Mouse (Mus musculus) adrenal gland, postnatal 25 days (tissue): ENCODE results near the gene 4930539E08Rik. TPM values are rescaled to one million over a fixed set of nuclear protein-coding genes. Genes with fewer than 3 reads are reported as not detected.
A peak's percentile ranks its signal among the peaks of the same experiment; 100 is the strongest.

Experiments
- DNase-seq: peaks from one replicate; pipeline ENCODE4 v3.0.0; 2021; ENCODE audit warnings: mixed read lengths
- total RNA-seq: library from RNA; stranded (reverse); gene quantifications from 2 replicates; pipeline ENCODE4 v1.2.3, GENCODE M21; 2021

4930539E08Rik gene
- total RNA-seq, 1 experiment from 2014 or later = not detected

GRCm38 (mm10) chr17:28856030-28856429 lies 59.1 kb downstream of the 4930539E08Rik start:
- no peak for DNase-seq

DNA sequence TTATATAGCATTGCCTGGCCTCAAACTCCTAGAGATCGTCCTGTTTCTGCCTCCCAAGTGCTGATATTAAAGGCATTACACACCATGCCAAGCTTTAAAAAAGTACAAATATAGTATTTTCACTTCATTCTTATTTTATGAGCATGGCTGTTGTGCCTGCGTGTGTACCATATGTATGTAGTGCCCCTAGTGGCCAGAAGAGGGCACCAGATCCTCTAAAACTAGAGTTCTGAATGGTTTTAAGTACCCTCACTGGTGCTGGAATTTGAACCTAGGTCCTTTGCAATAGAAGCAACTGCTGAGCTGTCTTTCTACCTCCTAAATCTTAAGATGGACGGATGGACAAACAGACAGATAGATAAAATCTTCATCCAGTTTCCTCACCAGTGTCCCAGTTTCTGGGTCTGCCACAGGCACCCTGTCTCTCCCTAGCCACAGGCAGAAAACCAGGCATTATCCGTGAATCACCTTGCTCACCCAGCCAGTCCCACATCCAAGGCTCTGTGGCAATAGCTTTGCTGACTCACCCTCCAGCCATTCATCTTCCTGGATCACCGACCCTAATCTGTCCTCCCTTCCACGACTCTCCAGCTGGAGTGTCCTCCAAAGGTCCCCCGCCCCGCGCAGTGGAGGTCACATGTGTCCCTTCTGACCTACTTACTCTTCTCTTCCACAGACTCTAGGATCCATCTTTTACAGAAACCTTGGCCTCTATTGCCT lies 59.8 kb downstream of the 4930539E08Rik start:
- peak; percentile 83 for DNase-seq

GRCm38 (mm10) chr17:28854377-28854776 lies 60.7 kb downstream of the 4930539E08Rik start:
- DNase-seq = no peak

DNA sequence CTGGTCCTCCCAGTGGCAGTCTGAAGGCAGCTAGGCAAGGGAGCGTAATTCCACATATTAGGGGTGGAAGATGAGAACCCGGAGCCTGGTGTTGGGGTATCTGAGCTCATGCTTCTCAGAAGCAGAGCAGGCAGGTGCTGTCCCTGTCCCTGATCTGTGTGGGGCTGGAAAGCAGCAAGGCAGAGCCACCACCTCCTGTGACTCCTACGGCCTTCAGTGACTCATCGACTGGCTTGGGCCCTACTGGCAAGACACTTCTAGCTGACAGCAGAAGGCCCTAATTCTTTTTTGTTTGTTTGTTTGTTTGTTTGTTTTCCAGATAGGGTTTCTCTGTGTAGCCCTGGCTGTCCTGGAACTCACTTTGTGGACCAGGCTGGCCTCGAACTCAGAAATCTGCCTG lies 64.6 kb downstream of the 4930539E08Rik start:
- DNase-seq = peak; percentile 71

GRCm38 (mm10) chr17:28846974-28847617 lies 68.0 kb downstream of the 4930539E08Rik start:
- no peak for DNase-seq

Other genes starting within 250 kb of the 4930539E08Rik start
- 1.9 TPM in 1 of 2 replicates, not detected in the other for gene Slc26a8, start 225.1 kb downstream of the 4930539E08Rik start, total RNA-seq
- 82.6 and 88.6 TPM in 2 replicates for gene Mapk14, start 224.0 kb downstream of the 4930539E08Rik start, total RNA-seq
- 1.7 and 2.2 TPM in 2 replicates for gene AC170998.1, start 189.2 kb downstream of the 4930539E08Rik start, total RNA-seq
- gene Mapk13, start 146.0 kb downstream of the 4930539E08Rik start, total RNA-seq = 189 and 241 TPM in 2 replicates
- gene Brpf3, start 114.2 kb downstream of the 4930539E08Rik start, total RNA-seq = 91.3 and 122 TPM in 2 replicates
- gene Pnpla1, start 56.9 kb downstream of the 4930539E08Rik start, total RNA-seq = 0.09 TPM in 1 of 2 replicates, not detected in the other
- not detected in 2 replicates for gene Pxt1, start 28.5 kb upstream of the 4930539E08Rik start, total RNA-seq
- gene Kctd20, start 36.6 kb upstream of the 4930539E08Rik start, total RNA-seq = 47.8 and 69.8 TPM in 2 replicates
- gene Stk38, start 92.7 kb upstream of the 4930539E08Rik start, total RNA-seq = 79.5 TPM in 2 replicates
- gene Srsf3, start 117.3 kb upstream of the 4930539E08Rik start, total RNA-seq = 119 and 172 TPM in 2 replicates
- 8.9 and 23.4 TPM in 2 replicates for gene Cdkn1a, start 175.7 kb upstream of the 4930539E08Rik start, total RNA-seq
- 0.30 and 0.86 TPM in 2 replicates for gene Rab44, start 198.8 kb upstream of the 4930539E08Rik start, total RNA-seq